Mouse (Mus musculus) bone marrow macrophage, adult 2 months (primary cell): ENCODE results near the gene Plcl2.

Experiments used
- CTCF ChIP-seq: IDR thresholded peaks from 2 replicates; pipeline ENCODE4 v1.5.1; 2012; ENCODE audit warnings: low read depth, mild to moderate bottlenecking, low read length, moderate library complexity
- POLR2A ChIP-seq: IDR thresholded peaks from 2 replicates; pipeline ENCODE4 v1.6.1; 2012; ENCODE audit warnings: mild to moderate bottlenecking, low read depth, low read length, borderline replicate concordance

GRCm38 (mm10) chr17:50580416-50580815 is 71.2 kb downstream of the Plcl2 start:
- TF ChIP-seq POLR2A = no peak
- TF ChIP-seq CTCF = no peak
